Mouse (Mus musculus) spleen, postnatal 14 days (tissue): ENCODE measurements around the gene S100a3.

Source experiments
- DNase-seq, 2 experiments: peaks; one replicate each; pipeline ENCODE4 v3.0.0; 2021 to 2022; ENCODE audit warnings: low spot score in 2 of 2

The S100a3 gene

GRCm38 (mm10) chr3:90574691-90575090 lies 14.3 kb downstream of the S100a3 start:
- DNase-seq: no peak

GRCm38 (mm10) chr3:90575320-90575719 lies 14.9 kb downstream of the S100a3 start:
- DNase-seq: no peak

- DNase-seq: no peak
Observed at GRCm38 (mm10) chr3:90576351-90577001, 16.1 kb downstream of the S100a3 start.

DNA sequence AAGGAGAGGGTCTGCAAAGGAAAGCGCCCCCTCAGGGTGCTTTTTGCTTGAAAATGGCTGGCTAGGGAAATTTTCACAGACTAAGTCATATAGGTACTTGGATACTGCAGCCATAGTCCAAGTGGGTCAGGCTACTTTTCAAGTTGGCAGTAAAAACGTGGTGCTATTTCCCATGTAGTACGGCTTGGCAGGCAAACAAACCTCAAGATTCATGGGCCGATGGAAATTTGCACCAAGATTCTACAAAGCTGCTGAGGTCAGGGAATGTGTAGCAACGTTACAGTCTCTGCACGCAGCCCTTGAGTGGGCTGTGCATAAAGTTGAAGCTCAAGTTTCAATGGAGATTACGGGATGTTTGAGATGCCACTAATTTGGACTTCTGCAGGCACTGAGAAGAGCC lies 19.1 kb downstream of the S100a3 start:
- no peak for DNase-seq

DNA sequence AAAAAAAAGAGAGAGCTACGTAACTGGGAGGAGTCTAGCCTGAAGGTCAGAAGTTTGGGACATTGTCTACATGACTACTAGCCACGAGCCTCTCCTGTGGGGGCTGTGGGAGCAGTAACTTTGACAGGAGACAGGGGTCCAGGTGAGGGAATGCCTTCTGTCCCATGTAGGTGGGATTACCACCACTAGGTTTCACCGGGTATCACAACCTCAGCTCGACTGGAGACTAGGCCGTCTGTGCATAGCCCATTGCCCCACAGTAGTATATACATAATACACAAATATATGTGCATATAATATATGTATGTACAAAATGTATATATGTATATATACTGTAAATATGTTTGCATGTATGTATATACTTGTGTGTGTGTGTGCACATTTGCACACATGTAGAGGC lies 20.8 kb downstream of the S100a3 start:
- no peak for DNase-seq

GRCm38 (mm10) chr3:90582156-90582555 lies 21.8 kb downstream of the S100a3 start:
- DNase-seq: no peak

DNA sequence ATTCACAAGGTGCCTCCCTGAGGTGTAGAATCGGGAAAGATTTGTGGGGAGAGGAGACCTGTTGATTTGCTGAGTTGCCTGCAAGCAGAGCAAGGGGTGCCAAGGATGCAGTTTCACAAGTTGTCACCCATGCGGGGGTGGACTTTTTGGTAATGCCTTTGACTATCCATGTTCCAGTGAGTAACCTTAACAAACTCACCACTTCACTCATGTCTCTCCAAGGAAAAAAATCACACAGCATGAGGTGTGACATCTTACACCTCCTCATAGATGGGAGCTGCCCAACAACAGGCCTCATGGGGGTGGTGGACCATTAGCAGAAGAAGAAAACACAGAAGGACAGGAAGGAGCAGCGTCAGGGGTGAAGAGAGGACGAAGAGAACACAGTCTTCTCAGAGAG lies 22.2 kb downstream of the S100a3 start:
- no peak for DNase-seq

GRCm38 (mm10) chr3:90583893-90584292 lies 23.5 kb downstream of the S100a3 start:
- no peak for DNase-seq

GRCm38 (mm10) chr3:90585595-90585994 lies 25.2 kb downstream of the S100a3 start:
- peak in 1 of 2 experiments; percentile 38 for DNase-seq

DNA sequence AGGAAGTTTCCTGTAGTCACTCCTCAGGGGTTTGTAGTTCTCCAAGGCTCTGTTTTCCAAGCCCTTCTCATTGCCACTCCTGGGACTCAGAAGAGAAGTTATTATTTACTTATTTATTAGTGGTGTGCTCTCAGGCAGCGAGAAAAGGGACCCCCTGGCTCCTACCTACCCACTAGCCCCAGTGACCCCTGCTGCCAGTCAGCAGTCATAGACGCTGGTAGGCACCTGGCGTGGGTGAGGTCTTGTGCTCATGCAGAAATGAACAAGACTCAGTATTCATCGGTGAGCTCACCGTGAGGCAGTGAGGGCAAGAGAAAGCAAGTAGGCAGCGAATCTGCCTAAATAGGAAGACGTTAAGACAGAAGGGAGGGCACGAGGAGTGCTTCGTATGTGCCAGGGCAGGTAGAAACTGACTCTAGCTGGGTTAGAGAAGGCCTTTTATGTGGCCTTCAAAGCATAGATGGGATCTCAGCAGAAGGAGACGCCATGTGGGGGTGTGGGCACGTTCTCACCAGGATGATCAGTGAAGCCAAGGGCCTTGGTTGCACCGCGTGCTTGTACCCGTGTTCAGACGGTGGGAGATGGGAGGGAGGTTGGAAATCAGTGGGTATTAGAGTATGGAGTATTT lies 25.8 kb downstream of the S100a3 start:
- DNase-seq: no peak

GRCm38 (mm10) chr3:90586906-90587305 lies 26.5 kb downstream of the S100a3 start:
- DNase-seq: peak; percentile 59 to 62

DNA sequence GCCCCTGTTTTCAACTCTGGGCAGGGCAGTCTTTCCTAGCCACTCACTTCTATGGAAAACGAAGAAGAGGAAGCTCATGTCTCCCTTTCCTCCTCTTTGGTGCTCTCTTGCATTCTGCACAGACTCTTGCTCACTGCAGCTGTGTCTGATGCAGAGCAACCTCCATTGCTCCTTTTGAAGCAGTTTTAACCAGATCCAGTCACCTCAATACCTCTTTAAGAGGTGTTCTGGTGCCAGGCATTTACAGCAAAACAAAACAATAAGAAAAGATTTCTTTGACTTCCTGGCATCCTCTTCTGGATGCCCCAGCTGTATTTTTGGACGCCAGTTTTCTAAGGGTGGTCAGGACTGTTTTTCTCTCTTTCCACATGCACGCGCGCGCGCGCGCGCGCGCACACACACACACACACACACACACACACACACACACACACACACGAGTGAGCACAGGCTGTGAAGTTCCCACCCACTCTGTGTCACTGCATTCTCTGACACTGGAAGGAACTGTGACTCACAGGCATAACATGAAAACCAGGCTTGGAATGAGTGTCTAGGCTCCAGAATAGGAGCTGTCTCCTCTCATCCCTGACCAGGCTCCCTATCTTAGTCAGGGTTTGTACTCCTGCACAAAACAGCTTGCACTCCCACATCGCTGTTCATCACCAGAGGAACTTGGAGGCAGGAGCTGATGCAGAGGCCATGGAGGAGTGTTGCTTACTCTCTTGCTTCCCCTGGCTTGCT lies 27.2 kb downstream of the S100a3 start:
- no peak for DNase-seq

DNA sequence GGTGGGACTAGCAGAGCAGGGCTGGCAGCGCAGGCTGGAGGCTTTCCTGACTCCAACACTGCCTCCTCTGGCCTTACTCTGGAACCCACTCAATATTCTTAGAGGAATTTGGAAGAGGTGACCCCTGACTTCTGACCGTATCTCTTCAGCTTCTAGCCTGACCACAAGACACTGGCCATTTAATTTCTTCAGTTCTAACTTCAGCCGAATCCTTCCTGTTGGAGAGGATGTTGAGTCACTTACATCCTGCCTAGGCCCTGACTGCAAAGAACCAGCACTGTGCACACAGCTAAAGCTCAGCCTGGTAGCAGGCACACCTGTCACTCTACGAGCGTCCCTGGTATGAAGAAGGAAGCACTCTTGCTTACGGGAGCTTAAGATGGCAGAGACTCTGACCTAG lies 29.0 kb downstream of the S100a3 start:
- DNase-seq: no peak

DNA sequence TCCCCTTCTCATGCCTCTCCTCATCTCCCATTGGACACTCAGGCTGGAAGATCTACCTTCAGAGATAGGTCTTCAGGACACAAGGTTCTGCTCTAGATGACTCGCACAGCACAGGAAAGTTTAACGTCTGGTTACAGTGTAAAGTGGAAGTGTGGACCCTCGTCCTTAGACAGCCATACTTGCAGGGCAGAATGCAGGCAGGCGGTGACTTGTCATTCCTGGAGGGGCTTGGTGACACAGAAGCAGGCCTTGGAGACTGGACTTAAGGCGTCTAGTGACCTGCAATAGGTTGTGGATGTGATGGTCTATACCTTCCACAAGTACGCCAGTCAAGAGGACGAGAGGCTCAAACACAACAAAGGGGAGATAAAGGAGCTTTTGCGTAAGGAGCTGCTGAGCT lies 29.6 kb downstream of the S100a3 start, which contains the start of gene S100a2:
Gene S100a2 (plus strand): TSS at position 301 of the 400 bp plus-strand sequence.
- no peak for DNase-seq

DNA sequence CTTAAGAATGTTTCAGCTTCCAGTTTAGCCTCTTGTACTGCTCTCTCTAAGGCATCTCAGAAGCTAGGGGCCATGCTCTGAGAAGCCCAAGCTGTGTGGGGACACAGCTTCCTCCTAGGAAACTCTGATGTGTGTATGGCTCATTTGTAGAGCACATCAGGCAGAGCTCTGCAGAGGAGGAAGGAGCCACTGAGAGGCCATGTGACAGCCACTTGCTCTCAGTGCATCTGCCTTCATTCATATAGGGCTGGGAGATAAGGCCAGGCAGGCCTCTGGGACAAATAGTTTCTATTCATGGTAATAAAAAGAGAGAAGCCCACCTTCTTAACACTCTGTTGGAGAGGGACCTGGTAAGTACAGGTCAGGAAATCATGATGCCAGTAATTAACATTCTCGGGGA lies 34.1 kb downstream of the S100a3 start:
- no peak for DNase-seq

GRCm38 (mm10) chr3:90595556-90595955 lies 35.2 kb downstream of the S100a3 start:
- DNase-seq: no peak

DNA sequence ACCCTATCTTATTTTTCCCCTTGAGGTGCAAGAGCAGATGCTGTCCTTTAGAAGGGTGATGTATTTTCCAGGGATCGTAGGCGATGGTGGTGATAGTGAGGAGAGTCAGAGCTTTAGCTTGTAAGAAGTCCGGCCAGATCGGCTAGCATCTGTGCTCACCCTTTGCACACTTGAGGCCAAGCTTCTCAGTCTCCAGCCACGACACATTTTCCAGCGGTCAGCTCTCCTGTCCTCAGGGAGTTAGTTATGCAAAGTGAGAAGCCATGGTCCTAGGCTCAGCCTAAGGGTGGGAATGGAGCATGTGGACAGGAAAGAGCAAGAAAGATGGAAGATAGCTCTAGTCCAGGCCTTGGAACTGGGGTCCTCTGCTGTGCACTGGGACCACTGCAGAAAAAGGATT lies 36.4 kb downstream of the S100a3 start:
- no peak for DNase-seq

DNA sequence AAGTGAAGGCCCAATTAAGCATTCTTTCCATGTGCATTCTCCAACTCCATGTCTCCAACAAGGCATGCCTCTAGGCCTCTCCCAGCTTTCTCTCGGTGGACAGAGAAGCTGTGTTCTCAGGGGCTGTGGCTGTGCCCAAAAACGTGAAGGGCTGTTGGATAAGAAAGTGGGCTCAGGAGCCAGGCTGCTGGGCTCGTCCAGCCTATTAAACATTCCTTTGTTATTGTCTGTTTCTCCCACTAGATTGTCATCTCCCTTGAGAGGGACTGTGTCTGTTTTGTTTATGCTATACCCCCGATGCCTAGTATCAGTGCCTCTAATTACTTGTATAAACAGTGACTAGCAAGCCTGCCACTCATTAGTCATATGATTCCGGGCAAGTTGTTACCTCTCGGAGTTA lies 37.4 kb downstream of the S100a3 start:
- DNase-seq: no peak

DNA sequence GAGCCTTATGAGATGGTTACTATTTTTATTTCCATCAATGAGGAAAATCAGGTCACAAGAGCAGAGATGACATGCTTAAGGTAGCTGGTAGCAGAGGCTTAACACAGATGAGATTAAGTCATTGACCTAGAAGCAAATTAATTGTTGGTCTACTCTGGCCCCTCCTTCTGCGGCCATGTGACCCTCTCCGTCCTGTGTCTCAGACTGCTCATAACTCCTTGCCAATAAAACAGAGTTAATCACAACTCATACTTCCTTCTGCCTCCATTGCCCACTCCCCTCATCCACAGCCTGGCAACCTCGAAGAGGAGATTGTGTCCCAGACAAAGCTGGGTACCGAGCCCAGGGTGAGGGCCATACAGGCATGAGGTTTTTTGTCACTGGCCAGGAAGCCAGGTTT lies 37.8 kb downstream of the S100a3 start:
- DNase-seq: no peak

DNA sequence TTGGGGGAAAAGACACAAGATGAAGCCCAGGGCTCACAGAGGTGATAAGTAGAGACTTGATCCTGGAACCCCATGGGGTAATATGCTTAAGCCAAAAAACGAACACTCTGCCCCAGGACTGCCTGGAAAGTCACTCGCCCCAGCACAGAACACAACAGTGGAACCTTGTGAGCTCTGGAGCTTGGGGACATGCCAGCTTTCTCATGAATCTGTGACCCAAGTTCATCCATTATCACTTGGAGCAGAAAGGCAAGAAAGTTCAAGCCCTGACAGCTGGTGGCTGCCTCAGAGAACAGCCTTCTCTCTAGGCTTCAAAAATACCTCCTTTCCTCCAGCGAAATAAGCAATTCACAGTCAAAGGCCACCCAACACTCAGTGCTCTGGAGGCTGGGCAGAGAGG lies 39.0 kb downstream of the S100a3 start:
- no peak for DNase-seq

DNA sequence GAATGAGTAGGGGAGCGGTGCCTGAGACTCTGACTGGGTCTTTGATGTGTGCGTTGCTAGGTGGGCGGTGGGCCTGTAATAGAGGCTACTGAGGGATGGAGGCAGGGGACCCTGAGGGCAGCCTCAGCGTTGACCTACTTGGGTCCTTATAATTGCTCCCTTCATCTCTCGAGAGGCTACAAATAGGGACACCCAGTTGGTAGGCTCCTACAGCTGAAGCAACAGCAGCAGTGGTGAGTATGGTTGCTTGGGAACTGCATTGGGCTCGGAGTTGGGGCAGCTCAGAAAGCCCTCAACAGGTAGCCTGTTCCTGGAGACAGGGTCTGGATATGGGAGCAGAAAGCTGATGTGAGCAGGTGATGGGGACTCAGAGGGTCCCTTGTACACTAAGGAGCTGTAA lies 39.7 kb downstream of the S100a3 start:
- no peak for DNase-seq

GRCm38 (mm10) chr3:90600458-90601195 lies 40.2 kb downstream of the S100a3 start:
- DNase-seq: no peak
